Mouse (Mus musculus): ENCODE data around the gene Nufip1. TPM values are rescaled to one million over a fixed set of nuclear protein-coding genes. Genes with fewer than 3 reads are reported as not detected.

Nufip1 gene
- total RNA-seq, 2 experiments from 2014 or later = 8.6 to 10.1 TPM

GRCm38 (mm10) chr14:76177230-76177629 lies 66.5 kb downstream of the Nufip1 start:
- no peak for DNase-seq (ENCODE audit: low spot score in 2 of 2)

- DNase-seq (ENCODE audit: low spot score in 2 of 2) = no peak
Observed at GRCm38 (mm10) chr14:76178447-76178846, 67.8 kb downstream of the Nufip1 start.

- DNase-seq (ENCODE audit: low spot score in 2 of 2) = no peak
Observed at GRCm38 (mm10) chr14:76179343-76179742, 68.7 kb downstream of the Nufip1 start.

GRCm38 (mm10) chr14:76185358-76185757 lies 74.7 kb downstream of the Nufip1 start:
- DNase-seq (ENCODE audit: low spot score in 2 of 2) = no peak

DNA sequence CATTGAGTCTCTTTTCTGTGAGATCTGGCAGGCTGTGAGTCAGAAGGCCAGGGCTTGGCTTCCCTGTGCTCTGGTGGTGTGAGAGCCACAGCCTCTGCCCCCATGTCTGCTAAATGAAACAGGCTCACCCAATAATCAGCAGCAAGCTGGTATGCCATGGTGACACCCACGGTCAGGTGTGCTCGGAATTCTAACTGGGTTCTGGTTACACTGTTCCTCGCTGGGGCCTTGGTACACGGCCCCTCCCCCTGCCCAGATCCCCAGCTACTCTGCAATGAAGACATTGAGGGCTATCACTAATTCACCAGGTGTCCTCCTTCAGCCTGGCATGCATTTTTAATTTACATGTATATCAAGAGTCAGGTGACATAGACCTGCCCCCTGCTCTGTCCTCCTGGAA lies 75.6 kb downstream of the Nufip1 start:
- DNase-seq (ENCODE audit: low spot score in 2 of 2) = no peak

Other genes with a start within 250 kb of the Nufip1 start
- 10 to 100 TPM; 55.5 to 59.9 TPM for gene Kctd4, start 155.9 kb upstream of the Nufip1 start, total RNA-seq (2021)
- 10 to 100 TPM; 22.4 to 23.0 TPM for gene Gtf2f2, start 100.0 kb upstream of the Nufip1 start, total RNA-seq (2021)
- 10 to 100 TPM; 25.9 to 27.2 TPM for gene Gpalpp1, start 131 bp upstream of the Nufip1 start, total RNA-seq (2021)